Mouse (Mus musculus) MEL (cell line): ENCODE data around the gene Lamb3. TPM values are rescaled to one million over a fixed set of nuclear protein-coding genes. Genes with fewer than 3 reads are reported as not detected.

ENCODE experiments used
- DNase-seq: peaks from one replicate; pipeline ENCODE4 v3.0.0; 2011; ENCODE audit warnings: low read depth, low spot score
- H3K27ac ChIP-seq: 2 replicates; pipeline ENCODE4 v1.5.1; 2012; ENCODE audit warnings: low read depth, mild to moderate bottlenecking, control low read depth, low read length, moderate library complexity; ENCODE audit not compliant: control insufficient read depth
- H3K27me3 ChIP-seq, 2 experiments: fragments of 150-350 bp in 1 of 2; sonication (generic) in 1 of 2; 2 replicates each; pipeline ENCODE4 v1.6.1; 2012; ENCODE audit warnings: low read length in 2 of 2, mild to moderate bottlenecking in 2 of 2, improper control_type of control experiment in 1 of 2, moderate library complexity in 1 of 2; ENCODE audit not compliant: insufficient read depth in 2 of 2, control insufficient read depth in 1 of 2
- H3K36me3 ChIP-seq, 2 experiments: 2 replicates each; pipeline ENCODE4 v1.6.1; 2012 to 2014; ENCODE audit warnings: low read length in 2 of 2, improper control_type of control experiment in 1 of 2, inconsistent platforms in 1 of 2, mild to moderate bottlenecking in 1 of 2; ENCODE audit not compliant: insufficient read depth in 2 of 2, control insufficient read depth in 1 of 2
- H3K4me1 ChIP-seq, 2 experiments: fragments of 150-350 bp in 1 of 2; sonication (generic) in 1 of 2; 2 replicates each; pipeline ENCODE4 v1.6.1; 2012; ENCODE audit warnings: low read length in 2 of 2, improper control_type of control experiment in 1 of 2, mild to moderate bottlenecking in 1 of 2; ENCODE audit not compliant: insufficient read depth in 2 of 2, control insufficient read depth in 1 of 2
- H3K4me3 ChIP-seq, 2 experiments: fragments of 150-350 bp in 1 of 2; sonication (generic) in 1 of 2; 2 replicates each; pipeline ENCODE4 v1.5.1; 2012; ENCODE audit warnings: low read depth in 2 of 2, low read length in 2 of 2, mild to moderate bottlenecking in 2 of 2, moderate library complexity in 2 of 2, control low read depth in 1 of 2, improper control_type of control experiment in 1 of 2; ENCODE audit not compliant: control insufficient read depth in 1 of 2, insufficient read depth in 1 of 2
- H3K79me2 ChIP-seq: 2 replicates; pipeline ENCODE4 v1.6.1; 2012; ENCODE audit warnings: mild to moderate bottlenecking, low read length, moderate library complexity; ENCODE audit not compliant: control insufficient read depth, poor library complexity, insufficient read depth
- H3K9ac ChIP-seq: 2 replicates; pipeline ENCODE4 v1.6.1; 2012; ENCODE audit warnings: low read depth, mild to moderate bottlenecking, control low read depth, low read length, moderate library complexity; ENCODE audit not compliant: control insufficient read depth, poor library complexity, severe bottlenecking
- H3K9me3 ChIP-seq: fragments of 150-350 bp; sonication (generic); replicated peaks from 2 replicates; pipeline ENCODE4 v1.6.1; 2012; ENCODE audit warnings: mild to moderate bottlenecking, low read length, improper control_type of control experiment, moderate library complexity; ENCODE audit not compliant: insufficient read depth
- CTCF ChIP-seq, 3 experiments: IDR thresholded peaks in 2 of 3; conservative IDR thresholded peaks in 1 of 3; 2 replicates each; pipeline ENCODE4 v1.5.1; 2011 to 2012; ENCODE audit warnings: low read length in 3 of 3, low read depth in 2 of 3, mild to moderate bottlenecking in 2 of 3, improper control_type of control experiment in 1 of 3, inconsistent platforms in 1 of 3, mixed read lengths in 1 of 3, moderate library complexity in 1 of 3; ENCODE audit not compliant: control insufficient read depth in 1 of 3, insufficient read depth in 1 of 3, poor library complexity in 1 of 3, severe bottlenecking in 1 of 3
- E2F4 ChIP-seq: IDR thresholded peaks from 2 replicates; pipeline ENCODE4 v1.6.1; 2011; ENCODE audit warnings: low read depth, low read length, improper control_type of control experiment, borderline replicate concordance
- EP300 ChIP-seq, 2 experiments: IDR thresholded peaks; 2 replicates each; pipeline ENCODE4 v1.6.1; 2011; ENCODE audit warnings: improper control_type of control experiment in 2 of 2, low read length in 2 of 2, low read depth in 1 of 2, mild to moderate bottlenecking in 1 of 2
- GABPA ChIP-seq: IDR thresholded peaks from 2 replicates; pipeline ENCODE4 v1.6.1; 2012; ENCODE audit warnings: low read depth, mild to moderate bottlenecking, inconsistent platforms, low read length, improper control_type of control experiment, moderate library complexity
- GATA1 ChIP-seq: IDR thresholded peaks from 2 replicates; pipeline ENCODE4 v1.6.1; 2011; ENCODE audit warnings: low read depth, low read length, improper control_type of control experiment
- JUND ChIP-seq: IDR thresholded peaks from 2 replicates; pipeline ENCODE4 v1.6.1; 2011; ENCODE audit warnings: low read depth, mild to moderate bottlenecking, improper control_type of control experiment, low read length
- KAT2A ChIP-seq: conservative IDR thresholded peaks from 2 replicates; pipeline ENCODE4 v1.6.1; 2012; ENCODE audit warnings: low read depth, low read length, improper control_type of control experiment, inconsistent platforms
- MAX ChIP-seq: IDR thresholded peaks from 2 replicates; pipeline ENCODE4 v1.6.1; 2011; ENCODE audit warnings: low read length, improper control_type of control experiment
- MAZ ChIP-seq: IDR thresholded peaks from 2 replicates; pipeline ENCODE4 v1.6.1; 2012; ENCODE audit warnings: low read depth, mild to moderate bottlenecking, inconsistent platforms, low read length, improper control_type of control experiment
- MXI1 ChIP-seq: IDR thresholded peaks from 2 replicates; pipeline ENCODE4 v1.6.1; 2011; ENCODE audit warnings: mild to moderate bottlenecking, low read depth, low read length, improper control_type of control experiment
- MYB ChIP-seq: IDR thresholded peaks from 2 replicates; pipeline ENCODE4 v1.6.1; 2011; ENCODE audit warnings: mild to moderate bottlenecking, low read depth, low read length, improper control_type of control experiment
- MYC ChIP-seq: IDR thresholded peaks from 2 replicates; pipeline ENCODE4 v1.6.1; 2011; ENCODE audit warnings: low read depth, mild to moderate bottlenecking, low read length, improper control_type of control experiment, moderate library complexity
- POLR2AphosphoS2 ChIP-seq: IDR thresholded peaks from 2 replicates; pipeline ENCODE4 v1.6.1; 2011; ENCODE audit warnings: low read length, improper control_type of control experiment
- POLR2AphosphoS5 ChIP-seq: IDR thresholded peaks from 2 replicates; pipeline ENCODE4 v1.6.1; 2012; ENCODE audit warnings: low read depth, borderline replicate concordance, mild to moderate bottlenecking, inconsistent platforms, low read length, moderate library complexity, mixed read lengths
- RAD21 ChIP-seq: IDR thresholded peaks from 2 replicates; pipeline ENCODE4 v1.6.1; 2011; ENCODE audit warnings: mild to moderate bottlenecking, low read depth, low read length, improper control_type of control experiment
- RCOR1 ChIP-seq: IDR thresholded peaks from 2 replicates; pipeline ENCODE4 v1.6.1; 2012; ENCODE audit warnings: low read depth, mild to moderate bottlenecking, inconsistent platforms, low read length, improper control_type of control experiment
- SIN3A ChIP-seq: IDR thresholded peaks from 2 replicates; pipeline ENCODE4 v1.6.1; 2012; ENCODE audit warnings: low read length, improper control_type of control experiment, inconsistent platforms
- TBP ChIP-seq: IDR thresholded peaks from 2 replicates; pipeline ENCODE4 v1.8.0; 2011; ENCODE audit warnings: low read depth, low read length, improper control_type of control experiment
- USF2 ChIP-seq, 2 experiments: IDR thresholded peaks; 2 replicates each; pipeline ENCODE4 v1.6.1; 2011 to 2012; ENCODE audit warnings: improper control_type of control experiment in 2 of 2, low read length in 2 of 2, borderline replicate concordance in 1 of 2, inconsistent platforms in 1 of 2, low read depth in 1 of 2, mild to moderate bottlenecking in 1 of 2; ENCODE audit not compliant: insufficient read depth in 1 of 2
- ZC3H11A ChIP-seq: IDR thresholded peaks from 2 replicates; pipeline ENCODE4 v1.6.1; 2012; ENCODE audit warnings: low read depth, mild to moderate bottlenecking, inconsistent platforms, low read length, improper control_type of control experiment
- ZKSCAN1 ChIP-seq: IDR thresholded peaks from 2 replicates; pipeline ENCODE4 v1.6.1; 2012; ENCODE audit warnings: low read depth, mild to moderate bottlenecking, inconsistent platforms, low read length, improper control_type of control experiment, moderate library complexity
- ZNF384 ChIP-seq: IDR thresholded peaks from 2 replicates; pipeline ENCODE4 v1.6.1; 2012; ENCODE audit warnings: low read depth, mild to moderate bottlenecking, inconsistent platforms, low read length, improper control_type of control experiment
- polyA plus RNA-seq, 2 experiments: library from polyadenylated mRNA; stranded (reverse) in 1 of 2; unstranded in 1 of 2; fragments of >175 nt in 1 of 2; fragments of >200 nt in 1 of 2; gene quantifications; 2 replicates each; pipeline versions ENCODE4 v1.2.1 to v1.2.4; 2012; ENCODE audit warnings: low replicate concordance in 2 of 2, low read depth in 1 of 2; ENCODE audit not compliant: insufficient read length in 2 of 2, insufficient read depth in 1 of 2, missing spikeins in 1 of 2
- total RNA-seq: library from RNA; depleted of rRNA; stranded (reverse); fragments of 300-350 nt; gene quantifications from 2 replicates; pipeline ENCODE4 v1.2.3, GENCODE M21; 2012

Lamb3 gene
- total and polyA plus RNA-seq, 3 experiments, result 0.03 to 0.35 TPM; not detected in 1

DNA sequence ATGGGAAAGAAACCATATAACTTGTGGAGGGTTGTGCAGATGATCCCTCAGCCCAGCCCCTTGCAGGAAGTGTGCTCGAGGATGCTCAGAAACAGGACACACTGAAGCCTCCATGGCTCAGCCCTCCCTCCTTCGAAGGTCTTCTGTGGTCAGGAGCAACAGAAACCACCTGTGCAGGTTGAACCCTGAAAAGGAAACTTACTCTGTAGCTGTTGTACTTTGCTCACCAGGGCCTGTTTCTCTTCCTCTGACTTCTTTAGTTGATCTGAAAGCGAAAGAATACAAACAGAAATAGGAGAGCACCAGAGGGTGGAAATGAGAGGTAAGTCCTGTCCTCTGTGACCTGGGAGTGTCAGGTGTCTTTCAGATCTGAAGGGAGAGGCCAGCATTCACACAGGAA lies 26.4 kb upstream of the Lamb3 start:
- H3K9me3 ChIP-seq, result no peaks in the 10 kb centered on the region
- H3K36me3 ChIP-seq, result no peaks in the 10 kb centered on the region
- DNase-seq, result no peak
- no peak overlapping the region for H3K4me3 ChIP-seq
- no peaks in the 10 kb centered on the region for H3K79me2 ChIP-seq
- no peak overlapping the region for H3K9ac ChIP-seq
- TF ChIP-seq ZKSCAN1, result no peak
- no peak for TF ChIP-seq USF2 (IDR thresholded peaks at IDR 0.05; ENCODE audit: borderline replicate concordance in 1 of 2, insufficient read depth in 1 of 2, low read depth in 1 of 2, low read length in 2 of 2)
- TF ChIP-seq JUND, result no peak
- no peak for TF ChIP-seq POLR2AphosphoS2
- no peak for TF ChIP-seq MXI1
- no peak for TF ChIP-seq KAT2A
- TF ChIP-seq RCOR1, result no peak
- TF ChIP-seq MYC, result no peak
- TF ChIP-seq EP300 (IDR thresholded peaks at IDR 0.05; ENCODE audit: low read depth in 1 of 2, low read length in 2 of 2), result no peak
- TF ChIP-seq CTCF (IDR thresholded peaks at IDR 0.05 in 2 of 3, conservative IDR thresholded peaks at IDR 0.05 in 1 of 3; ENCODE audit: control insufficient read depth in 1 of 3, insufficient read depth in 1 of 3, low read depth in 2 of 3, low read length in 3 of 3, poor library complexity in 1 of 3, severe bottlenecking in 1 of 3), result no peak
- no peak for TF ChIP-seq MAX
- TF ChIP-seq, all 39 proteins: peak for 0
- Histone ChIP-seq H3K4me1 (peaks cover 0 to under 1% of the 10 kb centered on the region in 2 experiments; a peak in 1 of 4 replicates), H3K27me3 (no peaks in the 10 kb centered on the region), H3K27ac (no peak overlapping the region)

DNA sequence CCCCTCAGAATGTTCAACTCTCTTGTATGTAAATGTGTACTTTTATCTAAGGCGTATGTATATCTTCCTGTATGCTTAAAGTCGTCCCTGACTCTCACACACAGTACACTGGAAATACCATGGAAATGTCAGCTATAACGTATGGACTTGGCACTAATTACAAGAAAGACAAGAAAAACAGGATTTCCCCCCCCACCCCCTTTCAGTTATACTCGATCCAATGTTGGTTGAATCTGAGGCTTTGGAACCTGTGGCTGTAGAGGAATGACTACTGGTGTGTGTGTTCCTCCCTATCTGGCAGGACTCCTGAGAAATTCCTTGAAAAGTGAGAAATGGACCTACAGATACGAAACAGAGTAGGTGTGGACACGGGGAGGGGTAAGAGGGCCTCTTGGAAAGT lies 19.2 kb upstream of the Lamb3 start:
- Histone ChIP-seq H3K4me3 (no peak overlapping the region), H3K27ac (no peak overlapping the region), H3K4me1 (no peaks in the 10 kb centered on the region), H3K36me3 (no peaks in the 10 kb centered on the region), H3K9me3 (no peaks in the 10 kb centered on the region), H3K79me2 (no peaks in the 10 kb centered on the region), H3K27me3 (no peaks in the 10 kb centered on the region), H3K9ac (no peak overlapping the region)
- TF ChIP-seq GABPA (no peak), RCOR1 (no peak), E2F4 (no peak), TBP (no peak), GATA1 (no peak), SIN3A (no peak), ZNF384 (no peak), MYB (no peak), EP300 (IDR thresholded peaks at IDR 0.05; ENCODE audit: low read depth in 1 of 2, low read length in 2 of 2) (no peak), POLR2AphosphoS5 (no peak), RAD21 (no peak), POLR2AphosphoS2 (no peak), ZC3H11A (no peak), MAZ (no peak), USF2 (IDR thresholded peaks at IDR 0.05; ENCODE audit: borderline replicate concordance in 1 of 2, insufficient read depth in 1 of 2, low read depth in 1 of 2, low read length in 2 of 2) (no peak)
- no peak for DNase-seq
